Mouse (Mus musculus) ovary, adult 18-20 months (tissue): ENCODE measurements around the gene Efna4.
A peak's percentile ranks its signal among the peaks of the same experiment; 100 is the strongest.

Source experiments
- DNase-seq: peaks from one replicate; pipeline ENCODE4 v3.0.0; 2022; ENCODE audit warnings: low spot score, mixed read lengths

The Efna4 gene

DNA sequence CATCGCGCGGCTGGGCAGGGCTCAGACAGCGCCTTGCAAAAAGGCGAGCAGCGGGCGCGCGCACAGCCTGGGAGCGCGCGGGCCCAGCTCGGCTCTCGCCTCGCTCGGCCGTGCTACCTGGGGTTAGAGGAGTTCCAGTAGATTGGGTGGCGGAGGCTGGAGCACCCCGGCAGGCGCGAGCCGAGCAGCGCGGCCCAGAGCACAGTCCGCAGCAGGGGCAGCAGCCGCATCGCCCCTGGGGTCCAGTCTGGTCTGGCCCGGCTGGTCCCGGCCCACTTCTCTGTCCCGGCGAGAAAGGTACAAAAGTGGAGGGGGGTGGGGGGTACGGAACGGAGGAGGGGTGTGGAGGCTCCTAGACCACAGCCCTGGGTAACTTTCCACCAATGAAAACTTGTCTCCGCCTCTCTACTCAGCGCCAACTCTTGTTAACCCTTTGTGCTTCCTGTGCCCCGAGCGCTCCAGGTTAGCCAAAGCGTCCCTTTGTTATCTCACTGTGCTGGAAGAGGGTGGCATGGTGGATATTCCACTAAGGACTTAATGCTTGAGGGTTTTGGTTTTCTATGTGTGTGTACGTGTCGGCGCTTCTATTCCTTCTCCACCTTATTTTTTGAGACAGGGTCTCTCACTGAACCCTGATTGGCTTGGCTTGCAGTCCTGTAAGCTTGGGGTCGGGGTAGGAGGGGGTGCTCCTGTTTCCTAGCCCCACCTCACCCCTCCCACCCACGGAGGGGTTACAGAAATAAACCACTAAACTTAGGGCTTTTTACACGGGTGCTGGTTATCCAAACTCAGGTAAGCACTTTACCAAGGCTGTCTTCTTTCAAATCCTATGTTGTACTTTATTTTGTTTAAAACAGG is at the start of gene Efna4:
Efna4 (minus strand) TSS at position 308 of the 858 bp plus-strand sequence.
- no peak for DNase-seq

DNA sequence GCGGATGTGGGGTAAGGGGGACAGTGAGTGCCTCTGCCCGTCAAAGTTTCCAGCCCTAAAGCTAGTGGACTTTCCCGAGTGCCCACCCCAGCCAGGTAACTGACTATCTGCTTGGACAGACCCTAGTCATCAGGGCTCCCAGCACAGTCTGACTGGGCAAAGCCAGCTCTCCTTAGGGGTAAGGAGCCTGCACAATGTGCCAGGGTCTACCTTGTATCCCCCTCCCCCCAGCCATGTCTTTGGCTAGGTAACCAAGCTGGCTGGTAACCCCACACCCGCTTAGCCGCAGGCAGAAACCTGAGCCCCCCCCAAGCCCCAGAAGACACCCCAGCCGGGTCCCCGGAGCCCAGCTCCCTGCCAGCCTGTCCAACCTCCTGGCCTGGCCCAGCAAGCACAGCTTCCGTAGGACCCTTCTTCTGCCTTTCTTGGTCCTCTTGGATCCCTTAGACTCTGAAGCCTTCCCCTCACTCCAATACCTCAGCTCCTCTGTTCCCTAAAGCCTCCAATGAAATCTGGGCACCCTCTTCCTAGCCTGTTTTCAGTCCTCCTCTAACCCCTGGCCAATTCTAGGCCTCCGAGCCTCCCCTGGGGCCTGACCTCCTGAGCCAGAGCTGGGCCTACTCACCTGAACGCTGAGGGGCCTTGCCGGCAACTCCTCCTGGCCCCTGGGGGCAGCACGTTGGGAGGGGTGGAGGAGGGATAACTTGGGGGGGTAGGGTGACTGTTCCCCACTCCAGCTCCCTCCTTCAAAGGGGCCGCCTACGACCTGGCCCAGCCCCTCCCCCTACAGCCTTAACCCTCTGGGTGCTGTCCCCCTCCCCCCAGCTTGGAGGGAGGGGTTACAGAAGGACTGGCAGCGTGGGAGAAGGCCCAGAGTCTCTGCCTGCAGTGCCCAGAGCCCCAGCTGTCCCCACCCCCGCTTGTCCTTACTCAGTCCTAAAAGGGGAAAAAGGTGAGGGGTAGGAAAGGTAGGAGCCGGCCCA is 48.9 kb upstream of the Efna4 start:
- no peak for DNase-seq

DNA sequence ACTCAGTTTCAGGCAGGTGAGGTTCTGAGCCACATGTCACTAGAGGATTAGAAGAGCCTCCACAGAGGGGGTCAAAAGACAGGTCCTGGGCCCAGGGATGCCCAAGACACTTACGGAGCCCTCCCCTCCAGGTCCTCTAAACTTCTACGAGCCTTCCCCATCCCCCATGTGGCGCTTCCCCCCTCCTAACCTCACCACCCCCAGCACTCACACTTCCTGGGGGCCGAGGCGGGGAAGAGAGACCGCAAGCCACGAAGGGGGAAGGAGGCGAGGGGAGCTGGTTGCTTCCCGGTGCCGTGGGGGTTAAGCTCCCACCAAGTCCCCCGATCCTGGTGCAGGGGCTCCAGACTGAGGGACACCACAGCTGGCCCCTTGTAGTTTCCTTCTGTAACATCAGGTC is 47.6 kb upstream of the Efna4 start:
- no peak for DNase-seq

DNA sequence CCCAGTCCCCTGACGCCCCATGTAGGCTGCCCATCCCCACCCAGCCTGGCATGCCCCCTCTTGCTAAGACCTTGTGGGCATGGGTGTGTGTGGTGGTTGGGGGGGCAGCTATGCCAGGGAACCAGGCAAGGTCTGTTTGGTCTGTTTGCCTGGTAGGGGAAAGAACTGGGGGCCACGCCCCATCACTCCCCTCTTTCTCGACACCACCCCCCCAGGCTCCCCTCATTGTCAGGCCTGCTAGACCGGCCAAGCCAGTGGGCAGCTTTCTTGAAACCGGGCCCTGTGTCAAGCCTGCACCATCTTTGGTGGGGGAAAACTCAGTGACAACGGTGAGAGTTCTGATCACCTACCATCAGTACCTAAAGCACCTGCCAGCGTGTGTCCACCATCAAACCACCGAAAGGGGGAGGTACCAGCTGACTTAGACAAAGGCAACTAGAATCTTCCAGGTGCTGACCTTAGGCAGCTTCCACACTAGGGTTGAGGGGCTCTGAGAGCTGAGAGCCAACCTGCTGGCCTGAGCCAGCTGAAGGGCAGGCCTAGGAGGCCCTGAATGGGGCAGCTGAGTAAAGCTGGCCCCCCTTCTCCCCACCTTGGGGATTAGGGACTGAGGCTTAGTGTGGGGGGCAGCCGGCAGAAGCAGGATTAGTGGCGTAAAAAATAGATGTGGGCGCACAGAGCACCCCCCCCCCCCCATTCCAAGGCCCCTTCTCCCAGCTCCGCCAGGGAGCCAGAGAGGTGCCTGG is 46.7 kb upstream of the Efna4 start:
- DNase-seq: no peak

DNA sequence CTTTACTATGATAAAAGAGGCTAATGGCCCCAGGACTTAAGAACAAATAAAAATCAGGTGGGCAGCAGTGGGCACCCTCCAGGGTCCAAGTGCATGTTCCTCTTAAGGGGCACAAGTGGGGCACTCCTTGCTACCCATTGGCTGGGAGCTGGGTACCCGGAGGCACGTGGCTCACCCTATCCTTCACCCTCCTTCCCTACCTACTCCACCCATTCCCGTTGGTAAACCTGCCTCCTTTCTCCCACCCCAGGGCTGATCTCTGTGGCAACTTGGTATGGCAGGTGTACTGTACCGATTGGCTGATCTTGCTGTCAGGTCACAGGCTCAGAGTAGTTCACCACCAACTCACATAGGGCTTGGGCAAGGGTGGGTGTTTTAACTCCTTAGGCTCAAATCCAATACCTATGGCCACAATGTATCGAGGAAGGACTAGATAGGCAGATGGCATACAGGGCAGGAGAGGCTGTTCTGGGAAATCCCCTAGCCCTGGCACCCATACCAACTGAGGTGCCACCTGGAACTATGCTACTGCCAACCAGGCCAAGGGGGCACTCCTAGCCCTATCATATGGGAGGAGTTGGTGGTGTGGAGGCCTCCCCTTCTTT is 45.9 kb upstream of the Efna4 start:
- DNase-seq: no peak

DNA sequence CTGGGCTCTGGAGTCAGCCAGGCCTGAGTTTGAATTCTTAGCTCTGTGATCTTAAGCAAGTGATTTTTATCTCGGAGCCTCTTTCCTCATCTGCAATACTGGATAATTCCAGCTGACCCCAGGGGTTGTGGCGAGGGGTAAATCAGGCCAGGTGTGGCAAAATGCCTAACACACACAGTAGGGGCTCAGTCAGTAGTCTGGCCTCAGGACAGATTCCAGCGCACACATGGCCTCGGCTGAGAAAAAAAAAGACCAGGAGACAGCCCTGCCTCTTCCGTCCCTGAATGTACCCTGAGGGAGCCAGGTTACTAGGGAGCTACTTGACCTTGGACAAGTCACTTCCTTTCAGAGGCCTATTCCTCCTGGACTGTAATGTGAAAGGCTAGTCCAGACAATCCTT is 45.1 kb upstream of the Efna4 start:
- no peak for DNase-seq

DNA sequence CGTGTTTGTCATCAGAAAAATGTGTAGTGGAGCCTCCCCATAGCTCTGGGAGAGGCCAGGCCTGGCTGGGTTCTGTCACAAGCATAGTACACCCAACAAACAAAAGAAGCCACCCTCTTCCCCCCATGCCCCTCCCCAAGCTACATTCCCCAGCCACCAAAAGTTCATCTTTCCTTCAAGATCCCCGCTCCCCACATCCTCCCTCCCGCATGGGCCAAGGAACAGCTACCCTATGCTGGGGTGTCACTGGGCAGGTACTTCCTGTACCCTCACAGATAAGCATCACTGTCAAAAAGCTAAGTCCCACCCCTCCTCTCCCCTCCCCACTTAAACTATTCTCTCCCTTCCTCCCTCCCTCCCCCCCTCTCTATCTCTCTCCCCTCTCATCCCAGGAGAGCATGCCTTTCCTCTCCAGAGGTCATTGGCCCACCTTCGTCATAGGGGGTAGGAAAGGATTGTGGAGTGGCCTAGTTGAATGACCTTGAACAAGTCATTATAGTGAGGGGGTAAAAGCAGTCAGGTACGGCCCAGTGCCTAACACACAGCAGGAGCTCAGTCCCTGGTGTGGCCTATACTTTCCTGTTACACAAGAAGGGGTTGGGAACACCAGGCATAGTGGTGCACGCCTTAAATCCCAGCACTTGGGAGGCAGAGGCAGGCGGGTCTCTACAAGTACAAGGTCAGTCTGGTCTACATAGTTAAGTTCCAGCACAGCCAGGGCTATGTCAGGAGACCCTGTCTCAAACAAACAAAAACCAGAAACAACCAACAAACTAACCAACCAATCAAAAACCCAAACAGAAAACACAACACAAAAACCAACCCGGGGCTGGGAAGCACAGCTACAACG is 44.4 kb upstream of the Efna4 start:
- DNase-seq: no peak

DNA sequence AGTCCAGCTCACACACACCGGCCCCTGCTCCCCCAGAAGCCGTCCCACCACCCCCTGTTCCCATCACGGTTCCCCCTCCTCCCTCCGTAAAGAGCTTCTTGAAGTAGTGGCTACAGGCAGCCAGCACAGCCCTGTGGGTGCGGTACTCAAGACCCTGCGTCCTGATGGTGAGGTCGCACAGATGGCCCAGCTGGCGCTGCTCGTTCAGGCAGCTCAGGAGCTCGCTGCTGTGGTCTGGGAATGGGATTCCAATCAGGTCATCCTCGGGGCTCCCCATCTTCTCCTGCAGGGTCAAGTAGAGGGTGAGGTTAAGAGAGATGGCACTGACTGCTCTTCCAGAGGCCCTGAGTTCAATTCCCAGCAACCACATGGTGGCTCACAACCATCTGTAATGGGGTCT is 43.4 kb upstream of the Efna4 start:
- no peak for DNase-seq

DNA sequence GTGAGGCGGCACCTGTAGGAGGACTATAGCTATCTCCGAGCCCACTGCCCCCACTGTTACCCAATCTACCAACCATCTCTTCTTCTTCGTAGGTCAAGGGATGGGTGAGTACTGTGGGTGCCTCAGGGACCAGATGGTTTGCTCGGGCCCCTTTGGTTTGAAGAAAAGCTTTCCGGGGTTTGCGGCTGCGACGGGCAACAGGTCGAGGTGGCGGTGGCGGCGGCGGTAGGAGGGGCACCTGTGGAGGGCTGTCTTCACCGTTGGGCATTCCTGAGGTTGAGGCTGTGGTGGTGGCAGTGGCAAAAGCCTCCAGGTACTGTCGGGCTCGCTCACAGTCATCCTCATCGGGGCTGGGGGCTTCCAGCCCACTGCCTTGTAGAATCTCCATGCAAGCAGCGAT is 42.9 kb upstream of the Efna4 start:
- DNase-seq: no peak

DNA sequence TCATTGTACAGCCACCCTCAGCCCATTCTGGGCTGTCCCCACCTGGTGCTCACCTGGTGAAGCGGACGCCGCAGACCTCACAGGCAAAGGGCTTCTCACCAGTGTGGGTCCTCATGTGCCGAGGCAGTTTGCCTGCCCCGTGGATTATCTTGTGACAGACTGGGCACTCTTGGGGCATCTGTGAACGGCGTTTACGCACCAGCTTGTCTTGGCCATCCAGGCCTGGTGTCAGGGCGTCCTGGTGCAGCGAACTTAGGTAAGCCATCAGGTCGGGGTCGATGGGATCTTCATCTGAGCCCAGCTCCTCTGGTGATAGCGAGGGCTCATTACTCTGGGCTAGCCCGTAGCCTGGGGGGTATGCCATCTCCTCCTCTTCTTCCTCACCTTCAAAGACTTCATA is 42.5 kb upstream of the Efna4 start:
- no peak for DNase-seq

DNA sequence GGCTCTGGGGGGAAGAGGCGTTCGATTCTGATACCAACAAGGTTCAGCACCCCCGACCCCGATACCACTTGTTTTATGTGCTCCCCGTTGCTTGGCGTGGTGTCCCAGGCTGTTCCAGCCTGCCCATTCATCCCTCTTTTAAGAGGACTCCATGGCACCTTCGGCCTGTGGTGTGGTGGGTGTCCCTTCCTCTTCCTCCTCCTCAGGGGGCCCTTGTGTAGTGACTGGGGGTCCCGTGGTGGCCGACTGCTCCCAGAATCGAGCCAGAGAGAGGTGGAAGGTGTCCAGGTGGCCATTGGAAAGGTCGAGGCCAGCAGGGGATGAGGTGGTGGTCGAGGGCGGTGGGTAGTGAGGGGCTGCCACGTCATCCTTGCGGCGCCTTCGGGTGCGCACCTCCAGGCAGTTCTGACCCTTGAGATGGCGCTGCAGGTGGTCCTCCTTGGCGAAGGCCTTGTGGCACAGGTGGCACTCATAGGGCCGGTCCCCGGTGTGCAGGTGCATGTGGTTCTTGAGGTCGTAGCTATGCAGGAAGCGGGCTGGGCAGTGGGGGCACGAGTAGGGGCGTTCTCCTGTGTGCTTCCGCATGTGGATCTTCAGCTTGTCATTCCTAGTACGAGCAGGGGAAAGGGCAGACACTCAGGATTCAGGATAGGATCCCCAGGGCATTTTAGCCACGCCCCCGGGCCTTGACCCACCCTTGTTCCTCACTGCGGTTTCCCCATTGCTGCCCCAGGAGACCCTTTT is 41.7 kb upstream of the Efna4 start:
- no peak for DNase-seq

DNA sequence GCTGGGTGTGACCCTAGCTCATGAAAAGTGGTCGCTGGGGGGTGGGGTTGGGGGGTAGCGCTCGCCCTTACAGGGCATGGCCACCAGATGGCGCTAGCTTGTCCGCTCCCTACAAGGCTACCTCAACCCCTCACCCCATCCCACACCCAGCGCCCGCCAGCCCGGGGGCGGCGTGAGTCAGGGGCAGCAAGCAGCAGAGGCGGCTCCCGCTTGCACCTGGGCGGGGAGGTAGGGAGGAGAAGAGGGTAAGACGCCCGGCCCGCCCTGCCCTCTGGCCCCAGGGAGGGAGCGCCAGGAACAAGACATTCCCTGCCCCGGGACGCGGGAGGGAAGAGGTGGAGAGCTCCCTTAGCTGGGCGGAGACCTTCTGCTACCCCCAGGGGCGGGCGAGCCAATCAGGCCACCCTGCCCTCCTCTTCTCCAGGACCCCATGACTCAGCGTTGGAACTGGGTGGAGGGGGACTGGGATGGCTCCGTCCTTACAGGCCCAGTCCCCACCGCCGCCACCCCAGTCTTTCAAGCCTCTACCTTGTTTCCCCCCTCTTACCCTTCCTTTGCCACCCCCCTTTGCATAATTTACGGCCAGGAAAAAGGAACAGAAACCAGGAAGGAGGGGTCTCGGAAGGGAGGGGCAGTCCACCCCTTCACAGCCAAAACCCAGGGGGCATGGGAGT is 40.7 kb upstream of the Efna4 start:
- peak; percentile 72 for DNase-seq

DNA sequence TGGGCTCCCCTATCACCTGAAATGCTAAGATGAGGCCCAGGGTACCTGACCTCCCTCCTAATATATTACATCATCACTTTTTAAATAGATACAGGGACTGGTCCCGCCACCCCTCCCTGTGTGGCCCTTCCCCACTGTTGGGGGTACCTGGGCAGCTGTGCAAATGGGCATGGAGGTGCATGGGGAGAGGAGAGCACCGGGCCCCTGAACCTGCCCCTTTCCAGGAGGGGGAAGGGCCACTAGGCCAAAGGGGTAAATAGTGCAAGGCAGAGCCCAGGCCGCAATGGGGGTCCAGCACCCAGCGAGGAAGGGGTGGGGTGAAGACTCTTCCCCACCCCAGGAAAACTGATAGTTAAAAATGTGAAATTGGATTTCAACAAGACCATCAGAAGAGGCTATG is 40.0 kb upstream of the Efna4 start:
- no peak for DNase-seq

DNA sequence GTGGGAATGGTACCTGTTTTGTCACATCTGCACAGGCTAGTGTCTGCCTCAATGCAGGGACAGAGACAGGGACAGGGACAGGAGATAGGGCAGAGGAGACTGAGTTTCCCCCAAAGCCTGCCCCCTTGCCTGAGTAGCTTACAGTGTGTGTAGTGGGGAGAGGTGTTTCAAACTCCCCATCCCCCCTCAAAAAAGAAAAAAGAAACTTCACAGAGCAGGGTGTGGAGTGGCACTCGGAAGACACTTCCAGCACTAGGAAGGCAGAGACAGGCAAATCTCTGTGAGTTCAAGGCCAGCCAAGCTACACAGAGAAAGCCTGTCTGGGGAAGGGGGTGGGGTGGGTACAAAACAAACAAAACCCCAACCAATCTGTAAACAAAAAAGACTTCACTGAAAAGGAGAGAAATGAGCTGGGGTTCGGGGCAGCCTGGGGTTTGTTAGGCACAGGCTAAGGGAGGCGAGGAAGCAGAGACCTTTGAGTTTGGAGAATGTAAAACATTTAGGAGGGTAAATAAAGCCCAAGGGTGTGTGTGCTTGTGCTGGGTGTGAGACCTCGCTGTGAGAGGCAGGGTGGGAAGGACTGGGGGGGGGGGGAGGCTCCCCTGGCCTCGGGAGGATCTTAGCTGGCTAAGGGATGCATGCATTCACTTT is 35.9 kb upstream of the Efna4 start:
- DNase-seq: no peak

DNA sequence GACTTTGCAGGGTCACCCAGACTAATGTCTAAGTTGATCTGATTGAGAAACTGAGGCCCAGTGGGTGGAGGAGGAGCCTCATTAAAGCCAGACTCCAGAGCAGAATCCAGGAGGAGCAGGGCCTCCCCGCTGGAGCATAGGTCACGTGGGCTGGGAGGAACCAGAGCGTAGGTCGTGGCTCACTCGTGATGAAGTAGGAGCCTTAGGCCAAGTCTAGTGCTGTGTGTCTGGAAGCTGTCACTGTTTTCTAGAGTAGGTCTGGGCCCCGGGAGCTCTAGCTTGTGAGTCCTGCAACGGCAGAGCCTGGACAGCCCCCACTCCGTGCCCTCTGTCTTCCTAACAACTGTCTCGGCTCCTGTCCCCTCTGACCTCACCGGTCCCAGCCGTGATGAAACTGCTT is 29.5 kb upstream of the Efna4 start:
- no peak for DNase-seq

DNA sequence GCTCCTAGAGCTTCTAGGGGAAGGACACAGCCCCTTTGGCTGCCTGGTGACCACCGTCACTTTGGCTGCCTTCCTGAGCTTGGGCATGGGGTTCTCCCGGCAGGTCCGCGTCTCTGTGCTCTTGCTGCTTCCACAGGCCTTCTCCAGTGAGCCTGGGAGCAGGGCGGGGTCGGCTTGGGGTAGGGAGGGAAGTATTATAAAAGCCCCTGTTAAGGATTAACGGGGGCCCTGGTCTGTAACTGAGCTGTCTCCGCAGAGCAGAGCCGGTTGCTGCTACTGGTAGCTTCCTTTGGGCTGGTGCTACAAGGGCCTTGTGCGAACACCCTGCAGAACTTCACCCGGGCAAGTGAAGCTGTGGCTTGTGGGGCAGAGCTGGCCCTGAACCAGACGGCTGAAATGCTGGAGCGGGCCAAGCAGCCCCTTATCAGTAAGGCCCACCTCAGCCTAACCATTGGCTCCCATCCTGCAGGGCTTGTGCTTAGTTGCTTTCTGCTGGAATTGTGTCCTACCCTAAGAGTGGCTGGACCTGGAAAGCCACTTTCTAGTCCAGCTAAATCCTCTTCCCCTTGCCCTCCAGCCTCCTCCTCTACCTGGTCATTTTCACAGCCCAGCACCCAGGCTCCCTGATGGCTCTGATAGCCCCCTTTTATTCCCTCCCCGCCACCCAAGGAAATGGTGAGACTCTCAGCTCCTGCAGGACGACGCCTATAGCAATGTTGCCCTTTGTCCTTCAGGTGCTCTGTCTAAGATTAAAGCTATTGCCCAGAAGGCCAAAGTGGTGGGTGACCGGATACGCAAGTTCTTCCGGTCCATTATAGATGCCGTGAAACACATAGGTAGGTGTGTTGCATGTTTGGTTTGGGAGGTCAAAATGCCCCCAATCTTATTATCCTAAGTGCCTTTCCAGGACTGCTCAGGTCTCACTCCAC is 27.9 kb upstream of the Efna4 start:
- DNase-seq: no peak

DNA sequence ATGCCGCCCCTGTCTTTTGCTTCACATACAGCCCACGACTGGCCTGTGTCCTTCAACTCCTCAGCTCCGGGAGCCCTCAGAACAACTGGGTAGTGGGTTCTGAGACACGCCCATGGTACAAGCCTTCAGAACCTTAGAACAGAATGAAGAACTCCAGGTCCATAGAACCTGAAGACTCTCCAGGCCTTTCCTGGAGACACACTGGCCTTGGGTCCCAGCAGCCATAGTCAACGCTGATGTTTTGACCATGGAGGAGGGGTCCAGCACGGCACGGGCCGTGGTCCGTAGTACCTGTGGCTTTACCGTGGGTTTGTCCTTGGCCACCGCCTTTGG is 27.3 kb upstream of the Efna4 start, which contains the start of gene Dcst1:
Dcst1 (minus strand) TSS at position 101 of the 333 bp plus-strand sequence.
- DNase-seq: no peak

DNA sequence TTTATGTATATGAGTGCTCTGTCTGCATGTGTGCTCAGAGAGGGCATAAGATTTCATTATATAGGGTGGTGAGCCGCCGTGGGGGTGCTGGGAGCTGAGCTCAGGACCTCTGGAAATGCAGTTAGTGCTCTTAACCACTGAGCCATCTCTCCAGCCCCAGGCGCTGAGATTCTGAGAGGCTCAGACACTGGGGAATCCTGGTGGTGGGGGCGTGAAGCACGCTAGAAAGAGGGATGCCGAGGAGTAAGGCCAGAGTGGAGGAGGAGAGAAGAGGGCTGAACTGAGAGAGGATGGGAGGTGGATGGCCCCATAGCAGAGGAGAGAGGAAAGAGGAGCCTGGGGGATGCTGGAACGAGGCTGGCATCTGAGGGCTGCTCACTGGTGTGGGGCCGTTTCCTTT is 26.8 kb upstream of the Efna4 start:
- DNase-seq: no peak
